21 mouse cellular contexts compared by ENCODE assay signal in the genomic region with DNA sequence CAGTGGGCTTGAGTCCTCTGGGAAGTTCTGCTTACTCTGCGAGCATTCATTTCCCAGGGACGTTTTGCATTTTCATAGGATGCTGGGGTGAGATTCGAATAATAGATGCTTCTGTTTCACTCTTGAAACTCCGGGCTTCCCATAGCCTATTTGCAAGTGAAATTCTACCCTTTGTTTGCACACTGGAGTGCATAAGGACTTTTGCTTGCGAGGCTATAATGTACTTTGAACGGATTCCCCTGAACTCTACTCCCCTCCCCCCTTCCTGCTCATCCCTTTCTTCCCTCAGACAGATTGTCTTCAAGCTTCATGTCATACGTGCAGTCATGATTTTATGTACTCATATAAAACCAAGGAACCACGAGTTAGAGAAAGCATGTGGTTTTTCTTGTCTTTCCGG. TPM values are rescaled to one million over a fixed set of nuclear protein-coding genes. Genes with fewer than 3 reads are reported as not detected.
DNase-seq lines count a peak whose midpoint lies in the region; ATAC-seq and TF ChIP-seq lines count a peak whose summit lies in the region.
"Had no signal": no experiment of that assay in that cellular context is flagged by ENCODE, and none has a peak within 500 bp of the region (broad histone marks: within the 10 kb centered on the region; RNA-seq: fewer than 3 reads in every experiment).

No protein-coding gene starts in this region.

- no peak for ATAC-seq in embryonic facial prominence, embryonic 14.5 days (ENCODE audit: low read depth)
- ATAC-seq in inflammation-experienced regulatory T-cells, adult 6 months, result no peak
- ATAC-seq: intestine, embryonic 15.5 days had no signal

- H3K9ac ChIP-seq in liver, adult 2 months (ENCODE audit: low read depth, low read length), result no peak overlapping the region
- H3K9ac ChIP-seq in embryonic facial prominence, embryonic 14.5 days (ENCODE audit: low read depth, low read length), result no peak overlapping the region
- H3K9ac ChIP-seq: embryonic facial prominence, embryonic 15.5 days; heart, embryonic 15.5 days; intestine, embryonic 15.5 days; liver, embryonic 14.5 days; neural tube, embryonic 12.5 days had no signal

- H3K27ac ChIP-seq in heart, embryonic 10.5 days, result no peak overlapping the region
- H3K27ac ChIP-seq in liver, adult 2 months (replicated peaks; ENCODE audit: insufficient read depth, low read depth, low read length), result no peak overlapping the region
- H3K27ac ChIP-seq in embryonic facial prominence, embryonic 14.5 days (replicated peaks; ENCODE audit: low read depth, low read length), result no peak overlapping the region
- H3K27ac ChIP-seq: embryonic facial prominence, embryonic 15.5 days; heart, adult 2 months; heart, embryonic 15.5 days; intestine, embryonic 15.5 days; liver, embryonic 14.5 days; neural tube, embryonic 12.5 days; stomach, postnatal 0 days had no signal

- no peak for TF ChIP-seq POLR2A in liver, adult 2 months (IDR thresholded peaks at IDR 0.05; ENCODE audit: extremely low read depth, insufficient read depth, low read length)

- no peaks in the 10 kb centered on the region for H3K27me3 ChIP-seq in heart, embryonic 10.5 days (ENCODE audit: insufficient read depth, poor library complexity, severe bottlenecking)
- no peaks in the 10 kb centered on the region for H3K27me3 ChIP-seq in liver, adult 2 months (ENCODE audit: control insufficient read depth, insufficient read depth, low read length)
- no peaks in the 10 kb centered on the region for H3K27me3 ChIP-seq in embryonic facial prominence, embryonic 14.5 days (replicated peaks; ENCODE audit: control insufficient read depth, insufficient read depth, low read length)
- H3K27me3 ChIP-seq: embryonic facial prominence, embryonic 15.5 days; heart, embryonic 15.5 days; intestine, embryonic 15.5 days; neural tube, embryonic 12.5 days had no signal

- no peaks in the 10 kb centered on the region for H3K36me3 ChIP-seq in heart, embryonic 10.5 days
- H3K36me3 ChIP-seq in liver, adult 2 months (ENCODE audit: control insufficient read depth, insufficient read depth, low read length), result no peaks in the 10 kb centered on the region
- H3K36me3 ChIP-seq in embryonic facial prominence, embryonic 14.5 days (ENCODE audit: control insufficient read depth, insufficient read depth, low read length), result no peaks in the 10 kb centered on the region
- H3K36me3 ChIP-seq: embryonic facial prominence, embryonic 15.5 days; heart, embryonic 15.5 days; intestine, embryonic 15.5 days; neural tube, embryonic 12.5 days had no signal

- no peak overlapping the region for H3K4me3 ChIP-seq in heart, embryonic 10.5 days
- no peak overlapping the region for H3K4me3 ChIP-seq in liver, adult 2 months (ENCODE audit: insufficient read depth, low read depth, low read length)
- H3K4me3 ChIP-seq in embryonic facial prominence, embryonic 14.5 days (ENCODE audit: low read depth, low read length), result no peak overlapping the region
- H3K4me3 ChIP-seq: embryonic facial prominence, embryonic 15.5 days; heart, adult 2 months; heart, embryonic 15.5 days; intestine, embryonic 15.5 days; neural tube, embryonic 12.5 days had no signal

- H3K79me2 ChIP-seq in liver, adult 2 months (ENCODE audit: control insufficient read depth, insufficient read depth, low read length), result no peaks in the 10 kb centered on the region

- 70% methylated on average over 9 of the region's 9 CpGs for WGBS in heart, embryonic 10.5 days
- 41% methylated on average over 9 of the region's 9 CpGs for WGBS in liver, adult 2 months
- WGBS in embryonic facial prominence, embryonic 14.5 days, result 28% methylated on average over 9 of the region's 9 CpGs

- peak; percentile 50 for DNase-seq in heart, adult 11 months
- DNase-seq in heart, embryonic 10.5 days (ENCODE audit: low spot score), result no peak
- DNase-seq in liver, adult 2 months (ENCODE audit: extremely low read depth, low read depth, low spot score), result peak; percentile 50
- no peak for DNase-seq in liver
- DNase-seq in embryonic facial prominence, embryonic 14.5 days (ENCODE audit: low spot score), result peak; percentile 34
- DNase-seq in yolk sac, embryonic 10.5 days (ENCODE audit: low spot score), result peak; percentile 57
- DNase-seq: B cell, adult 2 months; cerebellum, adult 2 months; cerebellum, postnatal 36 days; gastrocnemius, postnatal 14 days; heart, adult 2 months; heart, postnatal 4 days; kidney, postnatal 25 days; right cerebral cortex, postnatal 4 days had no signal

- no peak for TF ChIP-seq CTCF in liver, adult 2 months (IDR thresholded peaks at IDR 0.05; ENCODE audit: low read depth, low read length)

- no peak overlapping the region for H3K4me2 ChIP-seq in embryonic facial prominence, embryonic 14.5 days (ENCODE audit: low read depth, low read length)
- H3K4me2 ChIP-seq: embryonic facial prominence, embryonic 15.5 days; heart, embryonic 15.5 days; intestine, embryonic 15.5 days; neural tube, embryonic 12.5 days had no signal

- H3K4me1 ChIP-seq in heart, embryonic 10.5 days, result no peaks in the 10 kb centered on the region
- peaks cover 11% of the 10 kb centered on the region for H3K4me1 ChIP-seq in liver, adult 2 months (ENCODE audit: control insufficient read depth, insufficient read depth, low read length)
- H3K4me1 ChIP-seq in embryonic facial prominence, embryonic 14.5 days (ENCODE audit: control insufficient read depth, insufficient read depth, low read length), result peaks cover 4% of the 10 kb centered on the region; the same call in 1 of the 2 replicates
- H3K4me1 ChIP-seq: heart, embryonic 15.5 days; intestine, embryonic 15.5 days had no signal

- H3K9me3 ChIP-seq in heart, embryonic 10.5 days, result no peaks in the 10 kb centered on the region
- 0 out of 2 replicates have a peak, but pooled peaks cover 4% of the 10 kb centered on the region for H3K9me3 ChIP-seq in embryonic facial prominence, embryonic 14.5 days (ENCODE audit: control insufficient read depth, low read length)
- H3K9me3 ChIP-seq: embryonic facial prominence, embryonic 15.5 days; heart, embryonic 15.5 days; intestine, embryonic 15.5 days; neural tube, embryonic 12.5 days had no signal

RNA-seq across cellular contexts. Expression of gene Cnksr3, which starts 53.4 kb away (rescaled TPM):
- polyA plus RNA-seq in heart, embryonic 10.5 days (2016; fragmentation: Nextera tagmentation; extraction: Ambion mirVana), result 5.0 and 6.6 TPM in 2 replicates
- 3.8 and 6.7 TPM in 2 replicates for total RNA-seq in liver, adult 2 months (2014; rRNA removed)
- 3.3 TPM in 2 replicates for polyA plus RNA-seq in liver, adult 2 months (2012; rRNA removed)
- polyA plus RNA-seq in embryonic facial prominence, embryonic 14.5 days (2014; fragmentation: Nextera tagmentation; extraction: Ambion mirVana), result 10.4 and 10.8 TPM in 2 replicates
- polyA plus RNA-seq in inflammation-experienced regulatory T-cells, adult 6 months (2017; shearing (Covaris generic)), result 1 to 10 TPM in 2 of 3 experiments, under 1 TPM in 1; 0.36 to 4.3 (median 3.3) TPM

Comparison
In these comparisons a context has a peak if more than half of its experiments do, and no peak if none do; other contexts are left out.
1. DNase-seq: peak in heart, adult 11 months (single experiment), liver, adult 2 months (single experiment), embryonic facial prominence, embryonic 14.5 days (single experiment) and yolk sac, embryonic 10.5 days (single experiment); none in heart, embryonic 10.5 days (single experiment) and liver (single experiment).